Mouse (Mus musculus) hindbrain, embryonic 11.5 days (tissue): ENCODE results near the gene Pdzrn3. TPM values are rescaled to one million over a fixed set of nuclear protein-coding genes. Genes with fewer than 3 reads are reported as not detected.

ENCODE experiments used
- ATAC-seq: fragments of 200-750 bp; cut with Nextera tagmentation; 2 replicates; pipeline ENCODE4 v1.8.0; 2017; ENCODE audit warnings: mild to moderate bottlenecking, moderate TSS enrichment, moderate library complexity; ENCODE audit not compliant: low FRiP score
- DNase-seq: peaks from one replicate; pipeline ENCODE4 v3.0.0-alpha.2; 2015; ENCODE audit warnings: low spot score
- H3K27ac ChIP-seq: fragments of 300-500 bp; sonication (generic); 2 replicates; pipeline ENCODE4 v1.5.1; 2014; ENCODE audit warnings: mild to moderate bottlenecking, low read depth, low read length
- H3K27me3 ChIP-seq: fragments of 300-500 bp; sonication (generic); 2 replicates; pipeline ENCODE4 v1.6.1; 2014; ENCODE audit warnings: mild to moderate bottlenecking, low read length, moderate library complexity, mixed read lengths; ENCODE audit not compliant: control insufficient read depth, insufficient read depth
- H3K36me3 ChIP-seq: fragments of 300-500 bp; sonication (generic); 2 replicates; pipeline ENCODE4 v1.6.1; 2014; ENCODE audit warnings: mild to moderate bottlenecking, low read length, moderate library complexity, mixed read lengths; ENCODE audit not compliant: control insufficient read depth, insufficient read depth
- H3K4me1 ChIP-seq: fragments of 300-500 bp; sonication (generic); replicated peaks from 2 replicates; pipeline ENCODE4 v1.6.1; 2014; ENCODE audit warnings: low read length, mixed read lengths; ENCODE audit not compliant: control insufficient read depth, insufficient read depth
- H3K4me2 ChIP-seq: fragments of 300-500 bp; sonication (generic); replicated peaks from 2 replicates; pipeline ENCODE4 v1.6.1; 2014; ENCODE audit warnings: mild to moderate bottlenecking, low read depth, low read length
- H3K4me3 ChIP-seq: fragments of 300-500 bp; sonication (generic); 2 replicates; pipeline ENCODE4 v1.5.1; 2014; ENCODE audit warnings: low read depth, low read length
- H3K9ac ChIP-seq: fragments of 300-500 bp; sonication (generic); 2 replicates; pipeline ENCODE4 v1.6.1; 2014; ENCODE audit warnings: low read depth, low read length
- H3K9me3 ChIP-seq: fragments of 300-500 bp; sonication (generic); 2 replicates; pipeline ENCODE4 v1.6.1; 2016; ENCODE audit warnings: low read length; ENCODE audit not compliant: control insufficient read depth
- WGBS: fragments of 180-500 bp; shearing (Covaris S2); extraction: QIAGEN DNeasy Blood & Tissue Kit; methylation state at CpG from one replicate; pipeline ENCODE4 v1.1.7; 2014; 5-methylcytosine and 5-hydroxymethylcytosine counted together
- polyA plus RNA-seq: library from polyadenylated mRNA; unstranded; fragments of >200 nt; fragmentation: Nextera tagmentation; extraction: Ambion mirVana; gene quantifications from 2 replicates; pipeline ENCODE4 v1.2.1, GENCODE M21; 2014

The Pdzrn3 gene
- polyA plus RNA-seq, 1 experiment from 2014 or later: 20.5 TPM

DNA sequence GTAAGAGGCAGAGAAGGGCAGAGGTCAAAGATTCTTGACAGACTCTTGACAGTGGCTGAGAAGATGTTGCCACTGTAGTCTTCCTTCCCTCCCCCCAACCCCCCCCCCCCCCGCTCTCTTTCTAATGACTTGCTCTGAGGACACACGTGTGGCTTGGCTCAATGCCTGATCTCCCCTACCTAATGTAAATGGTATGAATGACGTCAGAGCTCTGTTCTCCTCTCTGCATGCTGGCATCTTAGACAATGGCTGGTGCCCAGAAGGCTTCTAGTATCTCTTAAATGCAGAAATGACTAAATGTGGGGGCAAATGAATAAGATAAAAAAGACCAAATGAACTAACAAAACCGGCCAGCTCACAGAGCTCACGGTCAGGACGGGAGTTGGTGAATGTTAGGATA is 49.2 kb downstream of the Pdzrn3 start:
- H3K36me3 ChIP-seq: no peaks in the 10 kb centered on the region
- no peak overlapping the region for H3K4me3 ChIP-seq
- H3K27me3 ChIP-seq: no peaks in the 10 kb centered on the region
- H3K9me3 ChIP-seq: no peaks in the 10 kb centered on the region
- no peak overlapping the region for H3K9ac ChIP-seq
- ATAC-seq (no peak), DNase-seq (no peak)
- no peak overlapping the region for H3K27ac ChIP-seq
- H3K4me1 ChIP-seq: no peaks in the 10 kb centered on the region
- 60% methylated on average over 6 of the region's 6 CpGs for WGBS
- no peak overlapping the region for H3K4me2 ChIP-seq

GRCm38 (mm10) chr6:101327741-101328140 is 50.0 kb downstream of the Pdzrn3 start:
- Histone ChIP-seq H3K4me3 (no peak overlapping the region), H3K4me2 (no peak overlapping the region), H3K4me1 (no peaks in the 10 kb centered on the region), H3K36me3 (no peaks in the 10 kb centered on the region), H3K27ac (no peak overlapping the region), H3K27me3 (no peaks in the 10 kb centered on the region), H3K9ac (no peak overlapping the region), H3K9me3 (no peaks in the 10 kb centered on the region)
- 86% methylated on average over 5 of the region's 5 CpGs for WGBS
- DNase-seq (no peak), ATAC-seq (no peak)

DNA sequence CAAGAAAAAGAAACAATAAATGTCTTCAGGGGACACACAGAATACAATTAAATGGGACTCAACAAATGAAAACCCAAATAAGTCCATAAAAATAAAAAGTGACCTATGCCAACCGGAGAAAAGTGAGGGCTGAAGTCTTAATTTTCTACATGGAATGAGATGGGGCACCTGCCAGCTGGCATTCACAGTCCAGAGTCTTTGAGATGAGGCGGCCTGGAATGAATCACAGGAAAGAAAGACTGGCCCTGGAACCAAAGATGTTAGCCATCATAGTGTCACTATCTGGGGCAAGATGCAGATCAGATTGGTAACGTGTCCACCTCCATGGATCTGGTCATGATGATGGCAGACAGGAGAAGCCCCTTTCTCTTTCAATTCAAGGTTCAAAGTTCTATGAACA is 50.5 kb downstream of the Pdzrn3 start:
- Histone ChIP-seq H3K9me3 (no peaks in the 10 kb centered on the region), H3K27me3 (no peaks in the 10 kb centered on the region), H3K27ac (no peak overlapping the region), H3K4me2 (no peak overlapping the region), H3K9ac (no peak overlapping the region), H3K36me3 (no peaks in the 10 kb centered on the region), H3K4me3 (no peak overlapping the region), H3K4me1 (no peaks in the 10 kb centered on the region)
- 86% methylated on average over 3 of the region's 3 CpGs for WGBS
- DNase-seq (no peak), ATAC-seq (no peak)

DNA sequence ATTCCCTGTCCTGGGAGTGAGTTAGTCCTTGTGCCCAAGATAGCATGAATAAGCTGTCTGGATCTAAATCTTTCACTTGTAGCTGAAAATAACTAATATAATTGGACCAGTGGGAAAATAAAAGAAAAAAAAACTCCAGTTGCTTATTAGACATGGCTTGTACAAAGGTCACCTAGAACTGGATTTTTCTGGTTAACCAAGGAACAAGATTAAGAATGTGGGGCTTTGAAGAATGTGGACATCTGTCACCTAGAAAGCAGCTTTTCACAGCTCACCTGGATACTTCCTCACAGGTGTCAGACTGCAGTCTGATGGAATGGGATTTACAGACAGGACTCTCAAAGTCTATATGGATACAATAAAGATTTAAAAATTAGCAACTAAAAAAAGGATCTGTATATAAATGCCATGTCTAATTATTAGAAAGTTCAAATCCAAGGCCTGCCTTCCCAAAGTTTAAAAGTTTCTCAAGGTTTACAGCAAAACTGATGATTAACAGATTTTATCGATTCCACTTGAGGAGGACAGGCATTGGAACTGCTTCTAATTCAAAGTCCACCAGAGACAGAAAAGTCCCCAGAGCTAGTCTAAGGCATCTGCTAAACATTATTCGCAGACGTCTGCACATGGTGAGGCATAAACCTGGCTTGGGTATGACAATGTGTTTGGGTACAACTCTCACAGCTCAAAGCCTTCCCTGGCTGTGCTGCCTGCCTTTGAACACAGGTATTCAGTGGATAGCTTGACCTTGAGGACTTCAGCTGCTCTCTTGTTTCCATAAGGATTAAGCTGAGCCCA is 51.7 kb downstream of the Pdzrn3 start:
- no peak overlapping the region for H3K27ac ChIP-seq
- no peak overlapping the region for H3K4me2 ChIP-seq
- no peak overlapping the region for H3K9ac ChIP-seq
- DNase-seq: no peak
- H3K36me3 ChIP-seq: no peaks in the 10 kb centered on the region
- ATAC-seq: no peak
- no peaks in the 10 kb centered on the region for H3K9me3 ChIP-seq
- no peaks in the 10 kb centered on the region for H3K4me1 ChIP-seq
- WGBS: 83% methylated on average over 3 of the region's 3 CpGs
- no peak overlapping the region for H3K4me3 ChIP-seq
- H3K27me3 ChIP-seq: no peaks in the 10 kb centered on the region

DNA sequence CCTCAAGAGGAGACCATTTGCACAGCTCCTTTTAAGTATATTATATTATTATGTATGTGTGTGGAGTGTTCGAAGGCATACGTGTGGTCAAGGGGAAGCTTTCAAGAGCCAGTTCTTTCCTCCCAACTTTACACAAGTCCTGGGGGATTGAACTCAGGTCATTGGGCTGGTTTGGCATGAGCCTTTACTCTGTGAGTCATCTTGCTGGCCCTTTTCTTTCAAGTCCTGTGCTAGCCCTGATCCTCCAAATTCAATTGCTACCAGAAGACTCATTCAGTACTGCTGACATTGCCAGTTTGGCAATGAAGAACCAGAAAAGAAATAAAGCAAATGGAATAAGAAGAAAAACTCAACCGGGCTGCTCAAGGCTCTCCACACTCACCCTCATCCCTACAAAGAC is 55.1 kb downstream of the Pdzrn3 start:
- no peaks in the 10 kb centered on the region for H3K27me3 ChIP-seq
- H3K4me1 ChIP-seq: no peaks in the 10 kb centered on the region
- no peak overlapping the region for H3K4me2 ChIP-seq
- H3K9me3 ChIP-seq: no peaks in the 10 kb centered on the region
- H3K27ac ChIP-seq: no peak overlapping the region
- no peak overlapping the region for H3K9ac ChIP-seq
- DNase-seq: no peak
- no peak overlapping the region for H3K4me3 ChIP-seq
- ATAC-seq: no peak
- H3K36me3 ChIP-seq: no peaks in the 10 kb centered on the region
- 93% methylated on average over 3 of the region's 3 CpGs for WGBS

DNA sequence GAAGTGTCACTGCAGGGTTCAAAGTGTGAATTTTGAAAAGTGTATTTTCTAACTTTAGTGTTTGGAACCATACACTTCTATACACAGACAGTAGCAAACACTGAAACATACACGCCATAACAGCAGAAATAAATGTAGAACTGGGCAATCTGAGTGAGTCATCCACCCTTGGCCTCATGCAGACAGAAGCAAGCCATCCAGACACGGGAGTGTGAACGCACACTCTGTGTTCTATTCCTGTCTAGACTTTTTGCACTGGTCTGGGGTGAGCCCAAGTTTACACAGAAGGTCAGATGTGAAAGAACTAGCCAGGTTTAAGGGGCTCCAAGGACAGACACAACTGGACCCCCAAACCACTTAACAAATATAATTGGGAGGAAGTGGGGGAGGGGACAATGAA is 57.3 kb downstream of the Pdzrn3 start:
- no peak overlapping the region for H3K4me2 ChIP-seq
- no peaks in the 10 kb centered on the region for H3K36me3 ChIP-seq
- no peak overlapping the region for H3K4me3 ChIP-seq
- DNase-seq (no peak), ATAC-seq (no peak)
- H3K9ac ChIP-seq: no peak overlapping the region
- H3K9me3 ChIP-seq: no peaks in the 10 kb centered on the region
- 91% methylated on average over 3 of the region's 3 CpGs for WGBS
- H3K27ac ChIP-seq: no peak overlapping the region
- no peaks in the 10 kb centered on the region for H3K27me3 ChIP-seq
- H3K4me1 ChIP-seq: no peaks in the 10 kb centered on the region

DNA sequence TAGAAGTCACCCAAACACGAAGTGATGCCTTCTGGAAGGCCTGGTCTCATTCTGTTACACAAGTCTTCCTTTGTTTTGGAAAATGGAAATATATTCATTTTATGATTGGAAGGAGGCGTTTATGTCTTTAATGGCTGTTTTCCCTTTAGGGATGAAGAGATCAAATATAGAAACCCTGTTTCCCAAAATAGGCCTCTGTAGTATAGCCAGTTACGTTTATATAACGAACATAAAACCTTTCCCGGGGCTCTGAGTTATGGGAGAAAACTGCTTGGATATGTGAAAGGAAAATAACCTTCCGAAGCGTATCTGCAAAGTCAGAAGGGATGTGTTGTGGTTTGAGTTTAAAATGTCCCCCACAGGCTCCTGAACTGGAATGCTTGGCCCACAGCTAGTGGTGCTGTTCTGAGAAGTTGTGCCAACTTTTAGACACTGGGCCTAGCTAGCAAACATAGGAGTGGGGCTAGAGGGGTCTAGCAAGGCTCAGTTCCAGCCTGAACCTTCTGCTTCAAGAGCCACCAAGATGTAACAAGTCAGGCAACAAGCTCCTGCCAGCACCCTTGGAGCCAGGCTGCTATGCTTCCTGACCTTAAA is 58.2 kb downstream of the Pdzrn3 start:
- no peaks in the 10 kb centered on the region for H3K9me3 ChIP-seq
- no peaks in the 10 kb centered on the region for H3K36me3 ChIP-seq
- no peak overlapping the region for H3K9ac ChIP-seq
- H3K27ac ChIP-seq: no peak overlapping the region
- H3K4me2 ChIP-seq: no peak overlapping the region
- 89% methylated on average over 7 of the region's 7 CpGs for WGBS
- H3K4me1 ChIP-seq: no peaks in the 10 kb centered on the region
- no peak overlapping the region for H3K4me3 ChIP-seq
- no peak for DNase-seq
- no peak for ATAC-seq
- H3K27me3 ChIP-seq: no peaks in the 10 kb centered on the region

DNA sequence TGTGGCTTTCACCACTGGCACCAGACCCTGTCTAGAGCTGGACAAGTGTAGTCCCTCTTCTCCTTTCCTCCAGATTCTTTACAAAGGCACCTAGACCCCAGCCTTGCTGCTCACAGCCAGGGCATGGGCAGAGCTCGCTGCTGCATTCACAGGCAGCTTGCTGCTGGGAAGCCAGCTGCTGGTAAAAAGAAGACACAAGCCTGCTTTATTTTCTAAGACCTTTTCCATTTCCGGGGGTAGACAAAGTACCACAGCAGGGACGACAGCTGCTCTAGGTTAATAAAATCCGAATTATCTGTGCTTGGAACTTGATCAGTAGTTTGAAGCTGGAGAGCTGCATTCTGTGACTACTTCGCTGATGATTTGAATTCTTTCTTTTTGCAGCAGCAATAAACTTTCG is 59.2 kb downstream of the Pdzrn3 start:
- Histone ChIP-seq H3K4me1 (no peaks in the 10 kb centered on the region), H3K9me3 (no peaks in the 10 kb centered on the region), H3K9ac (0 out of 2 replicates have a peak overlapping the region, but pooled peaks have one; percentile 27), H3K4me2 (no peak overlapping the region), H3K4me3 (no peak overlapping the region), H3K27me3 (no peaks in the 10 kb centered on the region), H3K27ac (no peak overlapping the region), H3K36me3 (no peaks in the 10 kb centered on the region)
- DNase-seq (no peak), ATAC-seq (no peak)
- WGBS: 44% methylated on average over 6 of the region's 6 CpGs

DNA sequence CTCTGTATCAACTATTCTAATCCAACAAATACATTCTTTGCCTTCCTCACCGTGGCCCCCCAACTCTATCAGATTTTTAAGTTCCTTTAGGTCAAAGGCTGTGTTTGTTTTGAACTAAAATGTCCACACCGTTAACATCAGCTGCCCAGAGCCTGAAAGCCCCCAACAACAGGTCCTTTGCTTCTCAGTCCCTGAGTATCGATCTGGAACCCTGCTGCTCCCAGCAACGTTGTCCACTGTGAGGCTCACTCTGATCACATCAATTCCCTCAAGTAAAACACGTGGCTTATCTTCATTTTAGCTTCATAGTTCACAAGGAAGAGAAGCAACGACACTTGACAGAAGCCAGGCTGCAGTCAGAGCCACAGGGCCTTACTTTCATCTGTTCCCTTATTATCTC is 66.3 kb downstream of the Pdzrn3 start:
- Histone ChIP-seq H3K36me3 (no peaks in the 10 kb centered on the region), H3K9ac (no peak overlapping the region), H3K4me1 (0 out of 2 replicates have a peak, but pooled peaks cover 3% of the 10 kb centered on the region), H3K4me3 (no peak overlapping the region), H3K27ac (no peak overlapping the region), H3K9me3 (no peaks in the 10 kb centered on the region), H3K27me3 (no peaks in the 10 kb centered on the region; the same call in 1 of the 2 replicates), H3K4me2 (no peak overlapping the region)
- no peak for DNase-seq
- WGBS: 58% methylated on average over 6 of the region's 6 CpGs
- ATAC-seq: no peak
